Mouse (Mus musculus): ENCODE results near the gene Tcp10c.

Gene Tcp10c

GRCm38 (mm10) chr17:13354521-13354920 is at the start of gene Tcp10c:
TSS of gene Tcp10c (plus strand) at chr17:13354572.
- WGBS = 84% methylated on average over 4 of the region's 4 CpGs

GRCm38 (mm10) chr17:13307852-13308251 is 46.5 kb upstream of the Tcp10c start:
- WGBS = 76% methylated on average over 5 of the region's 6 CpGs

- WGBS = 81% methylated on average over 5 of the region's 5 CpGs
Observed at GRCm38 (mm10) chr17:13308344-13308743, 46.0 kb upstream of the Tcp10c start.

- 91% methylated on average over 4 of the region's 4 CpGs for WGBS
Observed at GRCm38 (mm10) chr17:13308746-13309145, 45.6 kb upstream of the Tcp10c start.

DNA sequence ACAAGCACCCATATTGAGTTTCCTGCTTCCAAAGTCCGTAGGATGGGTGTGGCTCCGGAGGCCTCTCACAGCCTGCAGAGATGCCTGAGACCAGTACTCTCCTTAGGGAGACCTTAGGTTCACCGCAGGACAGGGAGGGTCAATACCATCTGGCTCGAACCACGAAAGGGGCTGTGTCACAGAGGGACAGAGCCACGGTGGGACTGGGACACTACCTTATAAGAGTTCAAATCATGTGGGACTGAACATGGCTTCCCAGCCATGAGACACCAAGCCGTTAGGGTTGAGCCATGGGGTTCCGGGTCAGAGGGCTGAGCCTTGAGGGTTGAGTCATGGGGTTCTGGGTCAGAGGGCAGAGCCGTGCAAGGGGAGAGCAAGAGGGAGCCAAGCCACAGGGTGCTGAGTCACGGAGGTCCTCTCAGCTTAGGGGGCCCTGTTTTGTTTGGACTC is 45.2 kb upstream of the Tcp10c start:
- 90% methylated on average over 10 of the region's 10 CpGs for WGBS

DNA sequence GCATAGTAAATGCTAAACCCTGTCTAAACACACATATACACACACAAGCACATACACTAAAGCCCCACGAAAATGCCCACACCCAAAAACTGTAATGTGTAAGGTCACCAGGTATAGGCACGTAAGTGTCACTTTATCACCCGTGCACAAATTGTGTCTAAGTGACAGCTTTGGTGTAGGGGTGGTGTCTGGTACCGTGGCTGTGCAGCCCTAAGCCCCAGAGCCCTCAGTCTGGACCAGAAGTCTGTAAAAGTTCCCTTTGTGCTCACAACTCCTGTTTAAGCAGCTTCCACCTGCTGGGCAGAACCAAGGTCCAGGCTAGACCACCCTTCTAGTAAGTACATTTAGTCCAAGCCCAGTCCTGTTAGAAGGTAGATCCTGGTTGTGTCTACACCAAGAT is 24.4 kb upstream of the Tcp10c start:
- WGBS = 81% methylated on average over 4 of the region's 4 CpGs

GRCm38 (mm10) chr17:13331179-13331578 is 23.2 kb upstream of the Tcp10c start:
- 83% methylated on average over 4 of the region's 4 CpGs for WGBS

DNA sequence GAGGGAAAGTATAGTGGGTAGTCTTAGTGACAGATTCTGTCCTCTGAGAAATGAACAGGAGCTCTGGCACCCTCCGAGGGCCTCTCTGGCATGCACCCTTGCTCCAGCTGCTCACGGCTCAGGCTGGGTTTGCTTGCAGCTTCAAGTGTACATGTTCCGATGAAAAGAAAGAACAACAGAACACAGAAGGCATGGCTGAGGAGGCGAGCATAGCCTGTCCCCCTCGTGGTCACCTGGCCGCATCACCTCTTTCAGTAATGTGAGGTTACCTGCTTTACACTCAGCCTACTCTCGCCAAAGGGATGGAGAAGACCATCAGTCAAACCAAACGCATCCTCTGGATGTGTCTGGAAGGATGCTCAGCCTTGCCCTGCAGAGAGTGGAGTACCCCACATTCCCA is 21.9 kb upstream of the Tcp10c start:
- WGBS = 89% methylated on average over 8 of the region's 8 CpGs

- WGBS = 64% methylated on average over 9 of the region's 9 CpGs
Observed at GRCm38 (mm10) chr17:13336979-13337749, 17.2 kb upstream of the Tcp10c start.

- WGBS = 80% methylated on average over 1 of the region's 1 CpGs
Observed at GRCm38 (mm10) chr17:13337931-13338330, 16.4 kb upstream of the Tcp10c start.

DNA sequence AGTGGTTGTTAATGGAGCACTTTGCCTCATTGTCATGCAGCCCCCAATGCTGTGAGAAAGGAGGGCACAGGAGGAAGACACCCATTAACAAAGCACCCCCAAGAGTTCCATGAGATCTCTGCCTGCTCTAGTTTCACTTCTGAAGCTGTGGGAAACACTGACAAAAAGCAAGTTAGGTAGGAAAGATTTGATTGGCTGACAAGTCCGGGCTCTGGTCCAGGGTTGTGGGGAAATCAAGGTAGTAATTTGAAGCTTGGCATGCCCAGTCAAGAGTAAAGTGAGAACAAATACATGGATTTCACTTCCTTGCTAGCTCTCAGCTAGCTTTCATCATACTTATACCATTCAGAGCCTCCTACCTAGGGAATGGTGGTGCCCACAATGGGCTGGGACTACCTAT is 14.3 kb upstream of the Tcp10c start:
- WGBS = 81% methylated on average over 1 of the region's 1 CpGs

GRCm38 (mm10) chr17:13345923-13346322 is 8.4 kb upstream of the Tcp10c start:
- WGBS = no CpG with 5 or more reads among the region's 4 CpGs

GRCm38 (mm10) chr17:13349563-13349962 is 4.8 kb upstream of the Tcp10c start:
- WGBS = 85% methylated on average over 4 of the region's 5 CpGs

GRCm38 (mm10) chr17:13353249-13353648 is 1.1 kb upstream of the Tcp10c start:
- WGBS = 88% methylated on average over 8 of the region's 8 CpGs

DNA sequence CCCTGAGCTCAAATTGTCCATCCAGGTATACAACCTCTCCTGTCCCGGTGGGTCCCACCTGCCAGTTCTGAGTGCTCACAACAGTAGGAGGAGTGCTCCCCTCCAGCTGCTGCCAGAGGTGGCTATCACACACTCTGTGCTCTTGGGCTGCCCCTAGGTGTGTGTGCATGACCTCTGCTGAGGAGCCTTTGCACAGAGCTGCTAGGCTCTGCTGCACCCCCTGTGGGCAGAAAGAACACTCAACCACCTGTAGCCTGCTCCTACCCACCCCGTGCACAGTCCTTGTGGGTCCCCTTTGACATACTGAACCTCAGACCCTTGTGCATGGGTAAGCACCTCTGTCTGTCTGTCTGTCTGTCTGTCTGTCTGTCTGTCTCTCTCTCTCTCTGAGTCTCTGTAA is 8.1 kb downstream of the Tcp10c start:
- WGBS = 81% methylated on average over 2 of the region's 2 CpGs

DNA sequence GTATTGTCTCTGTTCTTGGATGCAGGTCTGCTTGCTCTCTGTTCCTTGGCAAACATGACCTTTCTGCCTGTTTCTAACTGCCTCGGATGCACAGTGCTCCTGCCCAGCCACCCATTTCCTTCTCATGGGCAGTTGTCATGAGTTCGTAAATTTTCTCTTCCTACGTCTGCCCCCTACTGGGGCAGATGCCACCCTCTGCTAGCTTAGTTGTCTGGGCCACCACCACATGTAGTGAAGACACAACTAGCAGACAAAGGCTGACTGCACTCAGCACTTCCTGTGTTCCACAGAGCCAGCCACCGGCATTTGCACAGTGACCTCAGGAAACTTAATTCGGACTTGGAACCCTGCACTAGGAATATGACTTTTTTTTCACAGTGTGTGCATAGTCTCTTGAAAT is 9.4 kb downstream of the Tcp10c start:
- WGBS = 93% methylated on average over 4 of the region's 5 CpGs

DNA sequence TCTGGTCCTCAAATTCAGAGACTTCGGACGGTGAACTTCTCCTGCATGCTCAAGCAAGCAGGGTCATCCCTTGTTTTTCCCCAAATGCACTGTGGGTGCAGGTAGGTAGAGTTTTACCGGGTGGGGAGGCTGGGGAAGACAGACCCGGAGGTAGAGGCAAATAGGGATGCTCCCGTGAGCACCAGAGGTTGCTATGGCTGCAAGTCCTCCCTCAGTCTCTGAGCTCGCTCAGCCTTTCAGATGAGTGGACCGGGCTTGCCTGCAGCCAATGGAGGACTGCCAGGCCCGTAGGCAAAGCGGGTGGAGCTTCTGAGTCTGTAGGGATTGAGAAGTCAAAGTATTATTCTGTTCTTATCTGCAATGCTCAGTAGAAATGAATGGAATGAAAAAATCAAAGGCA is 9.8 kb downstream of the Tcp10c start:
- WGBS = 88% methylated on average over 9 of the region's 9 CpGs

DNA sequence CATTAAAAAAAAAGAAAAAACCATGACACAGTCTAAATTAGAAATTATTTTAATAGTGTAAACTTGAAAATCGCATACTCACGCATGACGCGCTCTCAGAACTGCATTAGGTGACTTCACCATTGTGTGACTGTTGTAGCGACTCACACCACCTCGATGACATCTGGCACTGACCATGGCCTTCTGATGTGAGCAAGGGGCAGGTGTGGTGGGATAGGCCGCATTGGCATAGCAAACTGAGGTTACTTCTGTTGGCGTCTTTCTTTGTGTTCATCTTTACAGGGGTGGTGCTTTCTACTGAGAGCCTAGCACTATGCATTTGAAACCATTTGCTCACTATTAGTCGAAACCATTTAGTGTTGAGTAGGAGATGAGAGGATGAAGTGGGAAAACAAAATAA is 12.8 kb downstream of the Tcp10c start:
- WGBS = 94% methylated on average over 9 of the region's 9 CpGs

DNA sequence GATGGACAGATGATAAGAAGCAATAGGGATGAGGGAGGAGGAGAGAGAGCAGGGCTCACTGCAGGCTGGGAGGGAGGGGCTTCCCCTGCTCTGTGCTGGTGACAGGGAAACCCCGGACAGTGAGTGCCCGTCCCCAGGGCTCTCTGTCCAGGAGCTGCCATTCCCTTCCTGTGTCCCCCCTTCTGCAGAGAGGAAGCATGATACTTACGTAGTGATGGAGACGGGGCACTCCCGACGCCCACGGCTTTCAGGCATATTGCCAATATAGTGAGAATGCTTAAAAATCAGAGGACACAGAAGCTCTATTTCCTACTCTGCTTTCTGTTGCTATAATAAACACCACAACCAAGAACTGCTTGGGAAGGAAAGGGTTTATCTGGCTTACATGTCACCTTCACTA is 14.3 kb downstream of the Tcp10c start:
- 79% methylated on average over 7 of the region's 7 CpGs for WGBS

DNA sequence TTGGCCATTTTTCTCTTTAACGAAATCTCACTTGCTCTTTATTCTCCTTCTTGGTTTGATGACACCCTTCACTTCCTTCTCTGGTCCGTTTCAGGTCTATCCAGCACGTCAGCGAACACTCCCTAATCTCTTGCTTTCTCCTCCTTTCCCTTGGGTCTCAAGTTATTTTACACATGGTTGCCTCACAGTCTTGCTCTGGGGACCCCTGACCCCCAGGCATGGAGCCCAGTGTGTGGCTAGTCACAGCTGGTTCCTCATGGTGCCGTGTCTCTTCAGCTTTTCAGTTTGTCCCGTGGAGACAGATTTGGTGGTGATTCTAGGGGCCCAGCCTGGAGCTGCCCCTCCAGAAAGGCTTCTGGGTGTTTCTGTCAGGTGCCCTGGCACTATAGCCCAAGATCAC is 16.4 kb downstream of the Tcp10c start:
- WGBS = 73% methylated on average over 6 of the region's 6 CpGs

- 87% methylated on average over 3 of the region's 3 CpGs for WGBS
Observed at GRCm38 (mm10) chr17:13378341-13378740, 24.0 kb downstream of the Tcp10c start.

- WGBS = 77% methylated on average over 7 of the region's 7 CpGs
Observed at GRCm38 (mm10) chr17:13379951-13380615, 25.7 kb downstream of the Tcp10c start.

GRCm38 (mm10) chr17:13381286-13381685 is 26.9 kb downstream of the Tcp10c start:
- 92% methylated on average over 2 of the region's 2 CpGs for WGBS

Measured in cerebral cortex, adult 2 months (tissue).